Mouse (Mus musculus): ENCODE data around the gene Grid1. TPM values are rescaled to one million over a fixed set of nuclear protein-coding genes. Genes with fewer than 3 reads are reported as not detected.

Grid1 gene
- polyA plus RNA-seq, 1 experiment from 2014 or later = 0.07 TPM

GRCm38 (mm10) chr14:35123260-35123875, 303.5 kb downstream of the Grid1 start:
- no peaks in the 10 kb centered on the region for H3K4me1 ChIP-seq (replicated peaks)
- no peaks in the 10 kb centered on the region for H3K27me3 ChIP-seq
- no peaks in the 10 kb centered on the region for H3K36me3 ChIP-seq
- DNase-seq (no peak), ATAC-seq (ENCODE audit: low read depth) (no peak)
- no peak overlapping the region for H3K9ac ChIP-seq
- WGBS (ENCODE audit: insufficient replicate concordance) = 55% methylated on average over 5 of the region's 5 CpGs
- H3K27ac ChIP-seq = no peak overlapping the region
- H3K4me3 ChIP-seq (replicated peaks) = no peak overlapping the region
- no peak overlapping the region for H3K4me2 ChIP-seq
- H3K9me3 ChIP-seq (replicated peaks) = 0 out of 2 replicates have a peak, but pooled peaks cover 4% of the 10 kb centered on the region

GRCm38 (mm10) chr14:35127616-35128015, 307.7 kb downstream of the Grid1 start:
- DNase-seq (no peak), ATAC-seq (ENCODE audit: low read depth) (no peak)
- Histone ChIP-seq H3K36me3 (no peaks in the 10 kb centered on the region), H3K4me2 (no peak overlapping the region), H3K9ac (no peak overlapping the region), H3K4me1 (replicated peaks) (no peaks in the 10 kb centered on the region), H3K4me3 (replicated peaks) (no peak overlapping the region), H3K27ac (no peak overlapping the region), H3K27me3 (no peaks in the 10 kb centered on the region), H3K9me3 (replicated peaks) (0 out of 2 replicates have a peak, but pooled peaks cover 4% of the 10 kb centered on the region)
- 73% methylated on average over 8 of the region's 8 CpGs for WGBS (ENCODE audit: insufficient replicate concordance)

DNA sequence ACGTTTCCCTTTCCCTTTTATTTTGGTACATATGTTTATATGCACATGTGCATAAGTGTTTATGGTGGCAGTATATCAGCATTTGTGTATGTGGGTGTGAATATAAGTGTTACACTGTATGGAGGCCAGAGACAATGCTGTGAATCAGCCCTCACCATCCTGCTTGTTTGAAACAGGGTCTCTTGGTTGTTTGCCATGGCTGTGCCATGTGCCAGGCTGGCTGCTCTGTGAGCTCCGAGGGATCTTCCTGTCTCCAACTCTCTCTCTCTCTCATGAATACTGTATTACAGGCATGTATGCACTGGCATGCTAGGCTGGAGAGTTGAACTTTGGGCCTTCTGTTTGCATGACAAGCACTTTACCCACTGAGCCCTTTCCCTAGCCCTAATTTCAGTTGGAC, 315.1 kb downstream of the Grid1 start:
- WGBS (ENCODE audit: insufficient replicate concordance) = 64% methylated on average over 2 of the region's 2 CpGs

DNA sequence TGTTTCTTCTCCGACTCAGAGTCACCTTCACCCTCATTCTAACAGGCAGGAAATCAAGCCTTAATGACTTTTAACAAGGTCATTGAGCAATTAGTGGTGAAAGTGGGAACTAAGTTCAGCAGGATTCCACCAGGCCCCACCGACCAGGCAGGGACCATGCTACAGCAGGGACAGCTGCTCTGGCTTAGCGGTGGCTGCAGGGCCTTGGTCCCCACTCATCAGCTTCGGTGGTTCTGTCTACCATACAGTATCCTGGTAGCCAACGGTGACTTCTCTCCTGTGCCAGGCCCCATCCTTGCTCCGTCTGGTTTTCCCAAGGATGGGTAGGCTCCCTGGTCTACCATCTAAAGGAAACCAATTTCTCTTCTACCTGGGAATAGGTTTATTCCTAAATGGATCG, 318.2 kb downstream of the Grid1 start:
- ATAC-seq (ENCODE audit: low read depth) (no peak), DNase-seq (no peak)
- Histone ChIP-seq H3K4me2 (no peak overlapping the region), H3K9ac (no peak overlapping the region), H3K27me3 (no peaks in the 10 kb centered on the region), H3K4me1 (replicated peaks) (no peaks in the 10 kb centered on the region), H3K9me3 (replicated peaks) (no peaks in the 10 kb centered on the region), H3K36me3 (no peaks in the 10 kb centered on the region), H3K4me3 (replicated peaks) (no peak overlapping the region), H3K27ac (no peak overlapping the region)
- 60% methylated on average over 7 of the region's 7 CpGs for WGBS (ENCODE audit: insufficient replicate concordance)

More for the DNA sequence above, 315.1 kb downstream of the Grid1 start:
- H3K4me1 ChIP-seq (replicated peaks) = no peaks in the 10 kb centered on the region
- H3K36me3 ChIP-seq = no peaks in the 10 kb centered on the region
- no peaks in the 10 kb centered on the region for H3K27me3 ChIP-seq
- no peak for ATAC-seq (ENCODE audit: low read depth)
- H3K9ac ChIP-seq = no peak overlapping the region
- no peak overlapping the region for H3K4me2 ChIP-seq
- H3K4me3 ChIP-seq (replicated peaks) = no peak overlapping the region
- H3K9me3 ChIP-seq (replicated peaks) = no peaks in the 10 kb centered on the region
- DNase-seq = no peak
- H3K27ac ChIP-seq = no peak overlapping the region

DNA sequence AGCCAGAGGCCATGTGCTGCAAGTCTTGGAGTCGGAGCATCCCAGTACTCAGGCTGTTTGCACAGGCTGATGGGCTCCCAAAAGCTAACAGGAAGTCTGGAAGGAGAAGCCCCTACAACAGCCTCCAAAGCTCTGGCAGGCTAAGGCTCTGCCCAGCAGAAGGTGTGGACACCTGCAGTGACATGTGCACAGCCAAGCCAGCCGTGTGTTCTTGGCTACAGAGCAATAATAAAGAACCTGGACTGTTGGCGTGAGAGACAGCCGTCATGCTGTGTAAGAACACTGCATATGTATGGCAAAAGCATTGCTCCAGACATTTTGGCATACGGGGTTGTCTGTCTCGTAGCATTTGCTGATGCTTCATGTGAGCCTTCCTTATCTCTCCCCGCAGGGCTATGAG, 319.9 kb downstream of the Grid1 start:
- no peaks in the 10 kb centered on the region for H3K27me3 ChIP-seq
- H3K4me3 ChIP-seq (replicated peaks) = no peak overlapping the region
- H3K9me3 ChIP-seq (replicated peaks) = no peaks in the 10 kb centered on the region
- H3K9ac ChIP-seq = no peak overlapping the region
- ATAC-seq (ENCODE audit: low read depth) (no peak), DNase-seq (no peak)
- no peak overlapping the region for H3K4me2 ChIP-seq
- H3K4me1 ChIP-seq (replicated peaks) = no peaks in the 10 kb centered on the region
- H3K36me3 ChIP-seq = no peaks in the 10 kb centered on the region
- WGBS (ENCODE audit: insufficient replicate concordance) = 57% methylated on average over 7 of the region's 7 CpGs
- no peak overlapping the region for H3K27ac ChIP-seq

DNA sequence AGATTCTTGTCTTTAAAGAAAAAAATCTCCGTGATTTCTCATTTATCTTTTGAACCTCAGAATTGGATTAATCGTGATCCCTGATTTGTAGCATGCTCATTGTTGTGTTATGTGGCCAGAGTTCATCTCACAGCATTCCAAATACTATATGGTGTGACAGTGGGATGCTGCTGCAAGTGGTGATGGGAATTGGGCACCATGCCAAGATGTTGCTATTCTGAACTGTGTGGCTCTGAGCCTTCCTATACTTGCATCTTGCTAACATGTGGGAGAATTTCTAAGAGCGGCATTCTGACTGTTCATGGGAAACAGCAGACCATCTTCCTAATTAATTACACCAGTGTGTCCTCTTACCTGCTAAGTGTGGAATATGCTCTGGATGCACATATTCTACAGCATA, 332.5 kb downstream of the Grid1 start:
- WGBS (ENCODE audit: insufficient replicate concordance) = 65% methylated on average over 3 of the region's 3 CpGs
- H3K36me3 ChIP-seq = no peaks in the 10 kb centered on the region

GRCm38 (mm10) chr14:35153701-35154277, 333.9 kb downstream of the Grid1 start:
- DNase-seq (no peak), ATAC-seq (ENCODE audit: low read depth) (no peak; the same call in 1 of the 2 replicates)
- no peak overlapping the region for H3K4me3 ChIP-seq (replicated peaks)
- no peaks in the 10 kb centered on the region for H3K4me1 ChIP-seq (replicated peaks)
- H3K27me3 ChIP-seq = no peaks in the 10 kb centered on the region
- WGBS (ENCODE audit: insufficient replicate concordance) = 36% methylated on average over 3 of the region's 3 CpGs
- peak overlapping the region; percentile 53; the same call in 1 of the 2 replicates for H3K27ac ChIP-seq
- H3K9me3 ChIP-seq (replicated peaks) = no peaks in the 10 kb centered on the region
- no peak overlapping the region for H3K4me2 ChIP-seq
- no peaks in the 10 kb centered on the region for H3K36me3 ChIP-seq
- no peak overlapping the region for H3K9ac ChIP-seq

More for the DNA sequence above, 332.5 kb downstream of the Grid1 start:
- ATAC-seq (ENCODE audit: low read depth) = no peak
- H3K27me3 ChIP-seq = no peaks in the 10 kb centered on the region
- H3K27ac ChIP-seq = no peak overlapping the region
- H3K4me1 ChIP-seq (replicated peaks) = no peaks in the 10 kb centered on the region
- no peak overlapping the region for H3K9ac ChIP-seq
- DNase-seq = no peak
- H3K4me2 ChIP-seq = no peak overlapping the region
- no peak overlapping the region for H3K4me3 ChIP-seq (replicated peaks)
- H3K9me3 ChIP-seq (replicated peaks) = no peaks in the 10 kb centered on the region

DNA sequence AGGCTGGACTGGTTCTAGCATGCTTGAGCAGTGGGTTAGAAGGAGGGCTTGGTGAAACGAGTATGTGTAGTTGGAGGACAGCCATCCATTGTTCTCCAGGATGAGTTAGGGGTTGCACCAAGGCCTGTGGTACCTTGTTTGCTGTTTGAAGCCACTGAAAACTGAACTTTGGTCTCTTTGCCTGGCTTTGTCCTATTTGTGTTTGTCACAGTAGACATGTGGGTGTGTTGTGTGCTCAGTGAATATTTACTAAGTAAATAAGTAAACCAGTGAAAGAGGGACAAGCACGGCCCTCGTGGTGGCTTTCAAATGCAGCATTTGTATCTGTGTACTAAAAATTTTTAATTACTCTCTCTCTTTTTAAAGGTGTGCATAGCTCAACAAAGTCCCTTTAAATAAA, 334.5 kb downstream of the Grid1 start:
- peak; percentile 62 for ATAC-seq (ENCODE audit: low read depth)
- no peak for DNase-seq
- H3K4me1 ChIP-seq (replicated peaks) = no peaks in the 10 kb centered on the region
- no peaks in the 10 kb centered on the region for H3K9me3 ChIP-seq (replicated peaks)
- H3K9ac ChIP-seq = no peak overlapping the region
- no peaks in the 10 kb centered on the region for H3K36me3 ChIP-seq
- H3K4me3 ChIP-seq (replicated peaks) = no peak overlapping the region
- H3K27ac ChIP-seq = peak overlapping the region; percentile 53; the same call in 1 of the 2 replicates
- H3K27me3 ChIP-seq = no peaks in the 10 kb centered on the region
- WGBS (ENCODE audit: insufficient replicate concordance) = 37% methylated on average over 3 of the region's 3 CpGs
- H3K4me2 ChIP-seq = no peak overlapping the region

GRCm38 (mm10) chr14:35157069-35157655, 337.3 kb downstream of the Grid1 start:
- WGBS (ENCODE audit: insufficient replicate concordance) = 59% methylated on average over 7 of the region's 7 CpGs
- Histone ChIP-seq H3K4me2 (no peak overlapping the region), H3K4me3 (replicated peaks) (no peak overlapping the region), H3K4me1 (replicated peaks) (no peaks in the 10 kb centered on the region), H3K27me3 (no peaks in the 10 kb centered on the region), H3K9ac (no peak overlapping the region), H3K27ac (no peak overlapping the region), H3K36me3 (no peaks in the 10 kb centered on the region), H3K9me3 (replicated peaks) (no peaks in the 10 kb centered on the region)
- ATAC-seq (ENCODE audit: low read depth) (no peak), DNase-seq (no peak)

GRCm38 (mm10) chr14:35159296-35159695, 339.4 kb downstream of the Grid1 start:
- no peaks in the 10 kb centered on the region for H3K4me1 ChIP-seq (replicated peaks)
- H3K27me3 ChIP-seq = no peaks in the 10 kb centered on the region
- no peaks in the 10 kb centered on the region for H3K9me3 ChIP-seq (replicated peaks)
- ATAC-seq (ENCODE audit: low read depth) (no peak), DNase-seq (no peak)
- H3K36me3 ChIP-seq = no peaks in the 10 kb centered on the region
- 72% methylated on average over 2 of the region's 2 CpGs for WGBS (ENCODE audit: insufficient replicate concordance)
- no peak overlapping the region for H3K9ac ChIP-seq
- H3K4me3 ChIP-seq (replicated peaks) = no peak overlapping the region
- no peak overlapping the region for H3K27ac ChIP-seq
- no peak overlapping the region for H3K4me2 ChIP-seq

- no peaks in the 10 kb centered on the region for H3K4me1 ChIP-seq (replicated peaks)
- 53% methylated on average over 2 of the region's 2 CpGs for WGBS (ENCODE audit: insufficient replicate concordance)
- no peaks in the 10 kb centered on the region for H3K9me3 ChIP-seq (replicated peaks)
- no peaks in the 10 kb centered on the region for H3K27me3 ChIP-seq
- no peak overlapping the region for H3K4me3 ChIP-seq (replicated peaks)
- no peaks in the 10 kb centered on the region for H3K36me3 ChIP-seq
- no peak for ATAC-seq (ENCODE audit: low read depth)
- H3K4me2 ChIP-seq = no peak overlapping the region
- H3K27ac ChIP-seq = no peak overlapping the region
- no peak overlapping the region for H3K9ac ChIP-seq
- no peak for DNase-seq
Observed at GRCm38 (mm10) chr14:35167451-35167850, 347.5 kb downstream of the Grid1 start.

DNA sequence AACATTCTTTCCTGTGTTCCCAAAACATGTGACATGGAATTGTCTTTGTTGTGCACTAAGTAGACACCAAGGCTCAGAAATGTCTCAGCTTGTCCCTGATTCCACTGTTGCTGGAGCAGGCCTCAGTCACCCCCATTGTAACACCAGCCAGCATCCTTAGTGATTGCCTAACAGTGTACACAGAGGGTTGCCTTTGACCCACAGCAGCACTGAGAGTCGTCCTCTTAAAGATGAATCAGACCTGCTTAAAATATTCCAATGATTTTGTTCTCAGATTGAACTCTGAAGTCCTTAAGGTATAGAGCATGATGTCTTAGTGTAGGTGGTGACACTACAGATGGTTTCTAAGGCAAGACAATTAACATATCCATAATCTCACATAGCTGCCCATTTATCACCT, 354.0 kb downstream of the Grid1 start:
- H3K36me3 ChIP-seq = no peaks in the 10 kb centered on the region
- no peak for ATAC-seq (ENCODE audit: low read depth)
- H3K27me3 ChIP-seq = no peaks in the 10 kb centered on the region
- 35% methylated on average over 1 of the region's 1 CpGs for WGBS (ENCODE audit: insufficient replicate concordance)
- no peaks in the 10 kb centered on the region for H3K9me3 ChIP-seq (replicated peaks)
- no peak overlapping the region for H3K27ac ChIP-seq
- H3K4me1 ChIP-seq (replicated peaks) = no peaks in the 10 kb centered on the region
- no peak overlapping the region for H3K4me3 ChIP-seq (replicated peaks)
- no peak for DNase-seq
- no peak overlapping the region for H3K4me2 ChIP-seq
- H3K9ac ChIP-seq = no peak overlapping the region
